Mouse (Mus musculus) small intestine, adult 2 months (tissue): ENCODE results near the gene Lce3b. TPM values are rescaled to one million over a fixed set of nuclear protein-coding genes. Genes with fewer than 3 reads are reported as not detected.

Experiments used
- H3K27ac ChIP-seq: fragments of 200-500 bp; 2 replicates; pipeline ENCODE4 v1.5.1; 2012; ENCODE audit warnings: low read depth, low read length, control low read depth, inconsistent platforms; ENCODE audit not compliant: insufficient read depth
- H3K27me3 ChIP-seq: fragments of 200-500 bp; 2 replicates; pipeline ENCODE4 v1.6.1; 2012; ENCODE audit warnings: mild to moderate bottlenecking, moderate library complexity, low read length, inconsistent platforms; ENCODE audit not compliant: control insufficient read depth, insufficient read depth
- H3K36me3 ChIP-seq: fragments of 200-500 bp; 2 replicates; pipeline ENCODE4 v1.6.1; 2012; ENCODE audit warnings: mild to moderate bottlenecking, low read length, control low read depth, inconsistent platforms; ENCODE audit not compliant: control insufficient read depth, insufficient read depth
- H3K4me1 ChIP-seq: fragments of 200-500 bp; 2 replicates; pipeline ENCODE4 v1.6.1; 2012; ENCODE audit warnings: low read length, inconsistent platforms, mixed read lengths; ENCODE audit not compliant: control insufficient read depth, insufficient read depth, insufficient read length
- H3K4me3 ChIP-seq: fragments of 200-500 bp; 2 replicates; pipeline ENCODE4 v1.5.1; 2012; ENCODE audit warnings: low read depth, mild to moderate bottlenecking, control low read depth, inconsistent platforms, low read length, moderate library complexity
- CTCF ChIP-seq: fragments of 200-500 bp; IDR thresholded peaks from 2 replicates; pipeline ENCODE4 v1.5.1; 2012; ENCODE audit warnings: low read depth, mild to moderate bottlenecking, control low read depth, inconsistent platforms, low read length, moderate library complexity, mixed read lengths; ENCODE audit not compliant: insufficient replicate concordance, insufficient read length; ENCODE audit errors: extremely low read depth
- POLR2A ChIP-seq: fragments of 200-500 bp; IDR thresholded peaks from 2 replicates; pipeline ENCODE4 v1.6.1; 2012; ENCODE audit warnings: low read depth, mild to moderate bottlenecking, control low read depth, inconsistent platforms, low read length, moderate library complexity
- WGBS: fragments of 180-500 bp; shearing (Covaris S2); methylation state at CpG from one replicate; pipeline ENCODE4 v1.1.7; 2018; 5-methylcytosine and 5-hydroxymethylcytosine counted together
- polyA plus RNA-seq: library from polyadenylated mRNA; depleted of rRNA; stranded (reverse); fragments of >200 nt; gene quantifications from 2 replicates; pipeline ENCODE4 v1.2.3, GENCODE M21; 2012; rRNA removed

Lce3b gene
- polyA plus RNA-seq, 1 experiment, result not detected

GRCm38 (mm10) chr3:92926130-92926529 is 6.6 kb upstream of the Lce3b start, which contains the start of gene Lce3a:
Gene Lce3a, minus strand, starts transcription at chr3:92926230.
- 55% methylated on average over 2 of the region's 2 CpGs for WGBS
- H3K4me1 ChIP-seq, result no peaks in the 10 kb centered on the region
- no peak for TF ChIP-seq CTCF
- no peaks in the 10 kb centered on the region for H3K27me3 ChIP-seq
- H3K36me3 ChIP-seq, result no peaks in the 10 kb centered on the region
- no peak within 1 kb of the TSS for H3K4me3 ChIP-seq
- no peak within 1 kb of the TSS for H3K27ac ChIP-seq

GRCm38 (mm10) chr3:92944186-92944585 is 11.4 kb downstream of the Lce3b start, which contains the start of gene Lce3c:
Gene Lce3c, plus strand, starts transcription at chr3:92944486.
- no peak for TF ChIP-seq POLR2A
- no peaks in the 10 kb centered on the region for H3K4me1 ChIP-seq
- no peaks in the 10 kb centered on the region for H3K27me3 ChIP-seq
- H3K36me3 ChIP-seq, result no peaks in the 10 kb centered on the region
- H3K4me3 ChIP-seq, result no peak within 1 kb of the TSS
- 40% methylated on average over 1 of the region's 1 CpGs for WGBS
- no peak within 1 kb of the TSS for H3K27ac ChIP-seq

- Histone ChIP-seq H3K27ac (no peak within 1 kb of the TSS), H3K4me3 (no peak within 1 kb of the TSS), H3K36me3 (no peaks in the 10 kb centered on the region), H3K27me3 (no peaks in the 10 kb centered on the region), H3K4me1 (no peaks in the 10 kb centered on the region)
- 100% methylated on average over 1 of the region's 1 CpGs for WGBS
- no peak for TF ChIP-seq POLR2A
- TF ChIP-seq CTCF, result no peak
Observed at GRCm38 (mm10) chr3:92957090-92957489, 24.3 kb downstream of the Lce3b start, which contains the start of gene Lce3d. Gene Lce3d, plus strand, starts transcription at chr3:92957390.

- Histone ChIP-seq H3K27me3 (no peaks in the 10 kb centered on the region), H3K27ac (no peak within 1 kb of the TSS), H3K4me1 (no peaks in the 10 kb centered on the region), H3K36me3 (no peaks in the 10 kb centered on the region), H3K4me3 (no peak within 1 kb of the TSS)
- WGBS, result 89% methylated on average over 2 of the region's 2 CpGs
- TF ChIP-seq POLR2A (no peak), CTCF (no peak)
Observed at GRCm38 (mm10) chr3:92966761-92967160, 34.0 kb downstream of the Lce3b start, which contains the start of gene Lce3e. Gene Lce3e, plus strand, starts transcription at chr3:92967061.

- Histone ChIP-seq H3K36me3 (no peaks in the 10 kb centered on the region), H3K27me3 (no peaks in the 10 kb centered on the region), H3K4me3 (no peak overlapping the region), H3K4me1 (peaks cover 5% of the 10 kb centered on the region; the same call in 1 of the 2 replicates), H3K27ac (no peak overlapping the region)
- no peak for TF ChIP-seq CTCF
- TF ChIP-seq POLR2A, result no peak
- WGBS, result 34% methylated on average over 2 of the region's 2 CpGs
Observed at GRCm38 (mm10) chr3:92978484-92978883, 45.7 kb downstream of the Lce3b start.

Other genes starting within 250 kb of the Lce3b start
- gene Lce1d, start 245.8 kb upstream of the Lce3b start, polyA plus RNA-seq, result not detected in 2 replicates
- not detected in 2 replicates for gene Lce1e, start 223.9 kb upstream of the Lce3b start, polyA plus RNA-seq
- not detected in 2 replicates for gene Lce1f, start 212.6 kb upstream of the Lce3b start, polyA plus RNA-seq
- gene Gm38119, start 193.9 kb upstream of the Lce3b start, polyA plus RNA-seq, result not detected in 2 replicates
- not detected in 2 replicates for gene Lce1g, start 180.6 kb upstream of the Lce3b start, polyA plus RNA-seq
- not detected in 2 replicates for gene Lce1h, start 167.9 kb upstream of the Lce3b start, polyA plus RNA-seq
- gene Lce1i, start 154.1 kb upstream of the Lce3b start, polyA plus RNA-seq, result not detected in 2 replicates
- not detected in 2 replicates for gene Lce1j, start 142.5 kb upstream of the Lce3b start, polyA plus RNA-seq
- not detected in 2 replicates for gene Lce1k, start 125.1 kb upstream of the Lce3b start, polyA plus RNA-seq
- not detected in 2 replicates for gene Kprp, start 105.7 kb upstream of the Lce3b start, polyA plus RNA-seq
- gene Lce1l, start 81.7 kb upstream of the Lce3b start, polyA plus RNA-seq, result not detected in 2 replicates
- not detected in 2 replicates for gene 2310050C09Rik, start 62.8 kb upstream of the Lce3b start, polyA plus RNA-seq
- gene Lce3a, start 6.7 kb upstream of the Lce3b start, polyA plus RNA-seq, result not detected in 2 replicates
- not detected in 2 replicates for gene Lce3c, start 11.5 kb downstream of the Lce3b start, polyA plus RNA-seq
- gene Lce3d, start 24.4 kb downstream of the Lce3b start, polyA plus RNA-seq, result not detected in 2 replicates
- not detected in 2 replicates for gene Lce3e, start 34.1 kb downstream of the Lce3b start, polyA plus RNA-seq
- 0.63 TPM in 1 of 2 replicates, not detected in the other for gene Lce3f, start 59.2 kb downstream of the Lce3b start, polyA plus RNA-seq
- 0.19 TPM in 1 of 2 replicates, not detected in the other for gene Crct1, start 82.7 kb downstream of the Lce3b start, polyA plus RNA-seq
- gene Lce1m, start 86.1 kb downstream of the Lce3b start, polyA plus RNA-seq, result not detected in 2 replicates
- gene Gm4858, start 135.8 kb downstream of the Lce3b start, polyA plus RNA-seq, result not detected in 2 replicates
- gene Crnn, start 211.8 kb downstream of the Lce3b start, polyA plus RNA-seq, result not detected in 2 replicates